Mouse (Mus musculus): ENCODE results near the gene Tgfb2. TPM values are rescaled to one million over a fixed set of nuclear protein-coding genes. Genes with fewer than 3 reads are reported as not detected.

Gene Tgfb2
- polyA plus RNA-seq, 1 experiment from 2014 or later = 102 TPM

- H3K36me3 ChIP-seq (ENCODE audit: control insufficient read depth, insufficient read depth, low read length) = peaks cover 2% of the 10 kb centered on the region; the same call in 1 of the 2 replicates
- 71% methylated on average over 4 of the region's 4 CpGs for WGBS
- H3K4me2 ChIP-seq (ENCODE audit: low read depth, low read length) = no peak overlapping the region
- no peaks in the 10 kb centered on the region for H3K9me3 ChIP-seq (ENCODE audit: control insufficient read depth, low read length)
- peaks cover 22% of the 10 kb centered on the region for H3K4me1 ChIP-seq (replicated peaks; ENCODE audit: control insufficient read depth, insufficient read depth, low read length)
- H3K27ac ChIP-seq (ENCODE audit: low read length) = no peak overlapping the region
- no peaks in the 10 kb centered on the region for H3K27me3 ChIP-seq (ENCODE audit: control insufficient read depth, insufficient read depth, low read depth, low read length)
- H3K4me3 ChIP-seq (ENCODE audit: low read length) = no peak overlapping the region
- no peak overlapping the region for H3K9ac ChIP-seq (ENCODE audit: low read length)
- ATAC-seq (ENCODE audit: low read depth) = no peak
Observed at GRCm38 (mm10) chr1:186692370-186692769, 13.4 kb downstream of the Tgfb2 start.

- WGBS = 71% methylated on average over 9 of the region's 9 CpGs
- Histone ChIP-seq H3K9me3 (ENCODE audit: control insufficient read depth, low read length) (no peaks in the 10 kb centered on the region), H3K9ac (ENCODE audit: low read length) (no peak overlapping the region), H3K27me3 (ENCODE audit: control insufficient read depth, insufficient read depth, low read depth, low read length) (no peaks in the 10 kb centered on the region), H3K36me3 (ENCODE audit: control insufficient read depth, insufficient read depth, low read length) (peaks cover 2% of the 10 kb centered on the region; the same call in 1 of the 2 replicates), H3K27ac (ENCODE audit: low read length) (no peak overlapping the region), H3K4me1 (replicated peaks; ENCODE audit: control insufficient read depth, insufficient read depth, low read length) (peaks cover 16% of the 10 kb centered on the region), H3K4me2 (ENCODE audit: low read depth, low read length) (no peak overlapping the region), H3K4me3 (ENCODE audit: low read length) (no peak overlapping the region)
- no peak for ATAC-seq (ENCODE audit: low read depth)
Observed at GRCm38 (mm10) chr1:186691708-186692107, 14.1 kb downstream of the Tgfb2 start.

GRCm38 (mm10) chr1:186684041-186684440 is 21.7 kb downstream of the Tgfb2 start:
- Histone ChIP-seq H3K4me3 (ENCODE audit: low read length) (no peak overlapping the region), H3K9me3 (ENCODE audit: control insufficient read depth, low read length) (no peaks in the 10 kb centered on the region), H3K9ac (ENCODE audit: low read length) (no peak overlapping the region), H3K4me2 (ENCODE audit: low read depth, low read length) (no peak overlapping the region), H3K36me3 (ENCODE audit: control insufficient read depth, insufficient read depth, low read length) (peaks cover 4% of the 10 kb centered on the region; the same call in 1 of the 2 replicates), H3K27ac (ENCODE audit: low read length) (peak overlapping the region; percentile 25), H3K4me1 (replicated peaks; ENCODE audit: control insufficient read depth, insufficient read depth, low read length) (peaks cover 24% of the 10 kb centered on the region), H3K27me3 (ENCODE audit: control insufficient read depth, insufficient read depth, low read depth, low read length) (no peaks in the 10 kb centered on the region)
- peak; percentile 55; the same call in 1 of the 2 replicates for ATAC-seq (ENCODE audit: low read depth)
- 58% methylated on average over 3 of the region's 3 CpGs for WGBS

GRCm38 (mm10) chr1:186682606-186683005 is 23.2 kb downstream of the Tgfb2 start:
- peak overlapping the region; percentile 40; the same call in 1 of the 2 replicates for H3K27ac ChIP-seq (ENCODE audit: low read length)
- H3K27me3 ChIP-seq (ENCODE audit: control insufficient read depth, insufficient read depth, low read depth, low read length) = no peaks in the 10 kb centered on the region
- ATAC-seq (ENCODE audit: low read depth) = peak; percentile 31; the same call in 1 of the 2 replicates
- no peaks in the 10 kb centered on the region for H3K9me3 ChIP-seq (ENCODE audit: control insufficient read depth, low read length)
- peaks cover 24% of the 10 kb centered on the region for H3K4me1 ChIP-seq (replicated peaks; ENCODE audit: control insufficient read depth, insufficient read depth, low read length)
- 36% methylated on average over 7 of the region's 7 CpGs for WGBS
- no peak overlapping the region for H3K9ac ChIP-seq (ENCODE audit: low read length)
- H3K4me3 ChIP-seq (ENCODE audit: low read length) = no peak overlapping the region
- H3K4me2 ChIP-seq (ENCODE audit: low read depth, low read length) = no peak overlapping the region; the same call in 1 of the 2 replicates
- peaks cover 4% of the 10 kb centered on the region; the same call in 1 of the 2 replicates for H3K36me3 ChIP-seq (ENCODE audit: control insufficient read depth, insufficient read depth, low read length)

- ATAC-seq (ENCODE audit: low read depth) = no peak
- Histone ChIP-seq H3K4me2 (ENCODE audit: low read depth, low read length) (no peak overlapping the region), H3K4me3 (ENCODE audit: low read length) (no peak overlapping the region), H3K9ac (ENCODE audit: low read length) (no peak overlapping the region), H3K27ac (ENCODE audit: low read length) (no peak overlapping the region), H3K36me3 (ENCODE audit: control insufficient read depth, insufficient read depth, low read length) (0 out of 2 replicates have a peak, but pooled peaks cover 4% of the 10 kb centered on the region), H3K9me3 (ENCODE audit: control insufficient read depth, low read length) (no peaks in the 10 kb centered on the region), H3K27me3 (ENCODE audit: control insufficient read depth, insufficient read depth, low read depth, low read length) (no peaks in the 10 kb centered on the region), H3K4me1 (replicated peaks; ENCODE audit: control insufficient read depth, insufficient read depth, low read length) (peaks cover 33% of the 10 kb centered on the region)
- 84% methylated on average over 12 of the region's 12 CpGs for WGBS
Observed at GRCm38 (mm10) chr1:186677614-186678013, 28.2 kb downstream of the Tgfb2 start.

GRCm38 (mm10) chr1:186676199-186676598 is 29.6 kb downstream of the Tgfb2 start:
- no peaks in the 10 kb centered on the region for H3K9me3 ChIP-seq (ENCODE audit: control insufficient read depth, low read length)
- H3K4me1 ChIP-seq (replicated peaks; ENCODE audit: control insufficient read depth, insufficient read depth, low read length) = peaks cover 32% of the 10 kb centered on the region
- no peak overlapping the region for H3K4me2 ChIP-seq (ENCODE audit: low read depth, low read length)
- no peak overlapping the region for H3K4me3 ChIP-seq (ENCODE audit: low read length)
- H3K9ac ChIP-seq (ENCODE audit: low read length) = no peak overlapping the region
- no peak for ATAC-seq (ENCODE audit: low read depth)
- H3K36me3 ChIP-seq (ENCODE audit: control insufficient read depth, insufficient read depth, low read length) = 0 out of 2 replicates have a peak, but pooled peaks cover 4% of the 10 kb centered on the region
- WGBS = 61% methylated on average over 5 of the region's 5 CpGs
- H3K27me3 ChIP-seq (ENCODE audit: control insufficient read depth, insufficient read depth, low read depth, low read length) = no peaks in the 10 kb centered on the region
- no peak overlapping the region for H3K27ac ChIP-seq (ENCODE audit: low read length)

GRCm38 (mm10) chr1:186675263-186675662 is 30.5 kb downstream of the Tgfb2 start:
- no peak overlapping the region for H3K4me2 ChIP-seq (ENCODE audit: low read depth, low read length)
- 66% methylated on average over 6 of the region's 6 CpGs for WGBS
- H3K27ac ChIP-seq (ENCODE audit: low read length) = peak overlapping the region; percentile 52; the same call in 1 of the 2 replicates
- no peaks in the 10 kb centered on the region for H3K27me3 ChIP-seq (ENCODE audit: control insufficient read depth, insufficient read depth, low read depth, low read length)
- 0 out of 2 replicates have a peak, but pooled peaks cover 4% of the 10 kb centered on the region for H3K36me3 ChIP-seq (ENCODE audit: control insufficient read depth, insufficient read depth, low read length)
- peaks cover 26% of the 10 kb centered on the region for H3K4me1 ChIP-seq (replicated peaks; ENCODE audit: control insufficient read depth, insufficient read depth, low read length)
- no peak overlapping the region for H3K4me3 ChIP-seq (ENCODE audit: low read length)
- H3K9me3 ChIP-seq (ENCODE audit: control insufficient read depth, low read length) = no peaks in the 10 kb centered on the region
- no peak overlapping the region for H3K9ac ChIP-seq (ENCODE audit: low read length)
- ATAC-seq (ENCODE audit: low read depth) = no peak

GRCm38 (mm10) chr1:186674621-186675020 is 31.2 kb downstream of the Tgfb2 start:
- Histone ChIP-seq H3K4me2 (ENCODE audit: low read depth, low read length) (no peak overlapping the region), H3K27ac (ENCODE audit: low read length) (no peak overlapping the region), H3K4me3 (ENCODE audit: low read length) (no peak overlapping the region), H3K36me3 (ENCODE audit: control insufficient read depth, insufficient read depth, low read length) (0 out of 2 replicates have a peak, but pooled peaks cover 4% of the 10 kb centered on the region), H3K4me1 (replicated peaks; ENCODE audit: control insufficient read depth, insufficient read depth, low read length) (peaks cover 26% of the 10 kb centered on the region), H3K9me3 (ENCODE audit: control insufficient read depth, low read length) (no peaks in the 10 kb centered on the region), H3K27me3 (ENCODE audit: control insufficient read depth, insufficient read depth, low read depth, low read length) (no peaks in the 10 kb centered on the region), H3K9ac (ENCODE audit: low read length) (no peak overlapping the region)
- WGBS = 34% methylated on average over 3 of the region's 3 CpGs
- ATAC-seq (ENCODE audit: low read depth) = peak; percentile 46; the same call in 1 of the 2 replicates

- Histone ChIP-seq H3K36me3 (ENCODE audit: control insufficient read depth, insufficient read depth, low read length) (0 out of 2 replicates have a peak, but pooled peaks cover 4% of the 10 kb centered on the region), H3K9me3 (ENCODE audit: control insufficient read depth, low read length) (no peaks in the 10 kb centered on the region), H3K4me1 (replicated peaks; ENCODE audit: control insufficient read depth, insufficient read depth, low read length) (peaks cover 26% of the 10 kb centered on the region), H3K4me2 (ENCODE audit: low read depth, low read length) (no peak overlapping the region), H3K4me3 (ENCODE audit: low read length) (no peak overlapping the region), H3K9ac (ENCODE audit: low read length) (no peak overlapping the region), H3K27me3 (ENCODE audit: control insufficient read depth, insufficient read depth, low read depth, low read length) (no peaks in the 10 kb centered on the region), H3K27ac (ENCODE audit: low read length) (no peak overlapping the region)
- no peak for ATAC-seq (ENCODE audit: low read depth)
- WGBS = 61% methylated on average over 4 of the region's 4 CpGs
Observed at GRCm38 (mm10) chr1:186673166-186673565, 32.6 kb downstream of the Tgfb2 start.

All from lung, embryonic 16.5 days (tissue).